Mouse (Mus musculus): ENCODE measurements at regions not wholly inside any gene's neighbourhood (a gene's known extent, or its start where the extent isn't known, plus 50 kb on each side); places are given as distances from the start of the nearest gene placed in this dataset.

GRCm38 (mm10) chr2:9616292-9616691 is 264.8 kb upstream of the 4930412O13Rik start:
- no peak for TF ChIP-seq MAFK (IDR thresholded peaks at IDR 0.05; ENCODE audit: insufficient read depth, low read depth, low read length)
- TF ChIP-seq HCFC1 (IDR thresholded peaks at IDR 0.05; ENCODE audit: borderline replicate concordance, insufficient read depth, low read length) = no peak
- no peak for TF ChIP-seq ZC3H11A (IDR thresholded peaks at IDR 0.05; ENCODE audit: borderline replicate concordance, low read depth, low read length)
- no peak for TF ChIP-seq CHD2 (IDR thresholded peaks at IDR 0.05; ENCODE audit: low read depth, low read length)
